Mouse (Mus musculus) urinary bladder, postnatal 25 days (tissue): ENCODE measurements around the gene Tdrd5.
"Not testable (repeated sequence)": the region's sequence is repeated elsewhere in the genome, so short reads cannot be mapped to it uniquely, and the experiment has no call there.

Experiments used
- DNase-seq: peaks from one replicate; pipeline ENCODE4 v3.0.0; 2022; ENCODE audit warnings: low spot score

The Tdrd5 gene

DNA sequence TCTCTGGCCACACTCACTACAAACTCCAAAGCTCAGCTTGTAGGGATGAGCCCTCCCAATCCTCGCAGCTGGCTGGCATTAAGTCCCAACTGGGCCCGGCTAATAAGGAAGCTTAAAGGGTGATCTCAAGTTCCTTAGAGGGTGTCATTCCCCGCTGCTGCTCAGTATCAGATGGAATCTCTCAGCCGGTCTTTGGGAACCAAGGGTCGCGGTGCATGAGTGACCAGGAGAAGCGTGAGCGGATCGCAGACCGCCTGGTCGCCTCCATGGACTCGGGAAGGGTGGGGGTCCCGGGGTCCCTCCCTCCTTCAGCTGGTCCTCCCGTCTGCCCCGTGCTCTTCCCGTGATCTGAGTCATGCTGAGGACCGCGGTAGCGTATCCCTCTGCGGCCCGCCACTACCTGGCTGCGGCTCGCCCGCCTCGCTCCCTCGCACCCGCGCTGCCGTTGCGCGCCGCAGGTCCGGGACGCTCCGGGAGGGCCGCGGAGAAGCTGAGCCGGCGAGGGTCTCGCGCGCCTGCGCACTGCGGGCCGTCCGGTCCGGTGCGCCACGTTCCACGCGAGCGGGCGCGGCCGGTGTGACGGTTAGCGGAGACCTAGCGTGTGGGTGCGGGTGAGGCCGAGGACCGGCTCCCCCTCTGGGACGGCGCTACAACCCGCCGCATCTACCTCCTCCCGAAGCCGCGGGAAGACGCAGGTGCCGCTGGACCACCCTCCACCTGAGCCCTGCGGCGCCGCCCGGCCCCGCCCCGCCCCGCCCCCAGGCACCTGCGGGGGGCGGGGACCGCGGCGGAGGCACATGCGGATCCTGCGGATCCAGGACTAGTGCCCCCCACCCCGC lies at the start of gene Tdrd5:
Gene Tdrd5, minus strand, starts transcription at position 754 of the 839 bp plus-strand sequence.
- peak; percentile 6 for DNase-seq

GRCm38 (mm10) chr1:156352466-156352865 lies 49.0 kb upstream of the Tdrd5 start:
- DNase-seq, result no peak

DNA sequence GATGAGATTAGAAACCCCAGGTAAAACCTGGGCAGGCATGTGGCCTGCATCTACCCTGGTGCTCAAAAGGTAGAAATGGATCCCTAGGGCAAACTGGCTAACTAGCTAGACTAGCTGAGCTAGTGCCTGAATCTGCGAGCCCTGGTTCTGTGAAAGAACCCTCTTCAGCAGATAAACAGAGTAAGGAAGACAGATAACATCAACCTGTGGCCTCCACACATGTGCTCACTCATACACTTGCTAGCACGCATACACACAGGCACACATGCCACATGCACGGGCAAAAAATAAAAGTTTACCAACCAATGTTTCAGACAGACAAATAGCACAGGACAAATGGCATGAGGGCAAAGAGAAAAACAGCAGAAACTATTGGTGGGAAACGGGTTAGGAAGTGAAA lies 47.0 kb upstream of the Tdrd5 start:
- DNase-seq, result no peak

GRCm38 (mm10) chr1:156349031-156349430 lies 45.6 kb upstream of the Tdrd5 start:
- no peak for DNase-seq

- DNase-seq, result no peak
Observed at GRCm38 (mm10) chr1:156345633-156346032, 42.2 kb upstream of the Tdrd5 start.

GRCm38 (mm10) chr1:156344433-156344832 lies 41.0 kb upstream of the Tdrd5 start:
- DNase-seq, result no peak

DNA sequence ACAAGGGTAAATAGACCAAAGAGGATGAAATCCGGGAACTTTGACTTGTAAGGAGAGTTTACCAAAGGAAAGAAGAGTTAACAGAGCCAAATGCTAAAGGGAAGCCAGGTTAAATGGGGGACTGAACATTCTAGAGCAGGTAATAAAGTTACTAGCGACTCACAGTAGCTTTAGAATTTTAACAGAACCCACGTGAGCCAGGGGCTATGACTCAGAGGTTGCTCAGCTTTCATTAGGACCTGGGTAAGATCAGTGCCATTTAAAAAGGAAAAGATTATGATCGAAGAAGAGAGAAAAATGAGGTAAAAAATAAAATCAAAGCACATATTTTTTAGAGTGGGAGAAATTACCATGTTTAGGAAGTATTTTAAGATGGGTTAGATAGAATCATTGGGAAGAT lies 37.4 kb upstream of the Tdrd5 start:
- no peak for DNase-seq

- DNase-seq, result no peak
Observed at GRCm38 (mm10) chr1:156323126-156323525, 19.7 kb upstream of the Tdrd5 start.

- no peak for DNase-seq
Observed at GRCm38 (mm10) chr1:156310630-156311029, 7.2 kb upstream of the Tdrd5 start, which contains the start of gene Nphs2. Nphs2 (plus strand) TSS chr1:156310727.

GRCm38 (mm10) chr1:156308595-156308994 lies 5.1 kb upstream of the Tdrd5 start:
- no peak for DNase-seq

DNA sequence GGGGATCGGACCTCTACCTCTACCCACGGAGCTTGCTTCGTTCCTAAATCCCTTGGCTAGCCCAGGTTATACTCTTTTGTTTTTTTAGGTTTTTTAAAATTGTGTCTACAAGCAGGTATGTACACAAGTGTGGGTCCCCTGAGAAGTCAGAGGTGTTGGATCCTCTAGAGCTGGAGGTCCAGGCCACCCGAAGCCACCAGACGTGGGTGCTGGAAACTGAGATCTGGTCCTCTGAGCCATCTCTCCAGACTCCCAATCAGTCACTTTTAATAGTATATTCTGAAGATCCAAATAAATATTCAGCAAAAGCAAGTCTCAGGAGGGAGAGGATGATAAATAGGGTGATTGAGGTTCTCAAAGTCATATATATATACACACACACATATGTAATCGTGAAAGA lies 13.4 kb downstream of the Tdrd5 start:
- no peak for DNase-seq

DNA sequence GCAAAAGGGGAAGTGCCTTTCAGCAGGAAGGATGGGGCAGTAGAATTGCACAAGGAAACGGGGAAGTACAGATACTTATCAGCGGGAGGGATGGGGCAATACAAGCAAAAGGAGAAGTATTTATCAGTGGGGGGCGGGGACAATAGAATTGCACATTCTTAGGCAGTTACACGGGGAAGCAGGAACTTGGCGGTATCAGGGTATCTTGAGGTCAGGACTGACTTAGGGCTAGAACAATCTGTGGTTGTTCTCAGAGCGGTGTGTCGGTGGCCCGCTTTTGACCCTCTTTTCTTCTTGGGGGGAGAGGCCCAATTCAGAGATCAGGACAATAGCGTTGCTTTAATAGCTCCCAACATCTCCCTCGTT lies 14.3 kb downstream of the Tdrd5 start:
- not testable (repeated sequence) for DNase-seq

DNA sequence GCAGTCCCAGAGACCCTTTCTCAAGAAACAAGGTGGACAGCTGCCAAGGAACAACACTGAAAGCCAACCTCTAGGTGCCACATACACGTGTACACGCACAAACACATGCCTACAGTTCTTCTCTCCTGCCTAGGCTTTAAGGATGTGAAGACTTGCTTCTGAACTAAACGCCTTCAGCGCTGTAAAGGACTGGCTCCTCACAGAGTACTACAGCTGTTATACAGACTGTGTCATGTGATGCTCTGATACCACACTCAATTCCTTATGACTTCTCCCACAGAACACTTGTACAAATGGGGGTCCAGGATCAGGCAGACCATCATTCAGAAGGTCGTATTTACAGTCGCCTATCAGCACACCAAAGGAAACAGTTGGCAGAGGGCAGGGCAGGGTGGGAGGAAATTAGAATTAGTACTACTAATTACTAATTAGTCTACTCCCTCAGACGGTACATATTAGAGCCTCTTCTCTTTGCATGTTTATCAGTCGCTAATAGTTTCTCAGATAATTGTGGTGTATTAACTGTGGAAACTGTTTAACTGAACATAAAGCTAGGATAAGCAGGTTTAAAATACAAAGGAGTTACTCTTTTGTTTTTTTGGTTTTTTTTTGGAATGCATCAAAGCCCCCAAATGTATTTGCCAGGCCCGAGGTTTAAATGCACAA lies 14.8 kb downstream of the Tdrd5 start:
- no peak for DNase-seq

DNA sequence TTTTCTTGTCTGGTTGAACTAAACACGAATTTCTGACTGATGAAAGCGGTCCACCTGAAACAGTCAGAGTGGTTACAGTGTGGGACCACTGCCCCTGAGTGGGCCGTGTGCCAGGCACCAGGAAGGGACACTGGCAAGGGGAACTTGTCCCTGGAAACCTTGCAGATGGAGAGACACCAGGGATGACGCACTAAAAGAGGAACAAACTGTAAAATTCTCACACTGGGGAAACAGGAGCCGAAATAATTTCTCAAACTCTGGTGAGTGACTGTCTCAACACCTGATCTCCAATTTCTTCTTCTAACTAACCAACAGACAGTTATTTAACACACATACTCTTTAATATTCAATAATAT lies 17.9 kb downstream of the Tdrd5 start:
- no peak for DNase-seq

DNA sequence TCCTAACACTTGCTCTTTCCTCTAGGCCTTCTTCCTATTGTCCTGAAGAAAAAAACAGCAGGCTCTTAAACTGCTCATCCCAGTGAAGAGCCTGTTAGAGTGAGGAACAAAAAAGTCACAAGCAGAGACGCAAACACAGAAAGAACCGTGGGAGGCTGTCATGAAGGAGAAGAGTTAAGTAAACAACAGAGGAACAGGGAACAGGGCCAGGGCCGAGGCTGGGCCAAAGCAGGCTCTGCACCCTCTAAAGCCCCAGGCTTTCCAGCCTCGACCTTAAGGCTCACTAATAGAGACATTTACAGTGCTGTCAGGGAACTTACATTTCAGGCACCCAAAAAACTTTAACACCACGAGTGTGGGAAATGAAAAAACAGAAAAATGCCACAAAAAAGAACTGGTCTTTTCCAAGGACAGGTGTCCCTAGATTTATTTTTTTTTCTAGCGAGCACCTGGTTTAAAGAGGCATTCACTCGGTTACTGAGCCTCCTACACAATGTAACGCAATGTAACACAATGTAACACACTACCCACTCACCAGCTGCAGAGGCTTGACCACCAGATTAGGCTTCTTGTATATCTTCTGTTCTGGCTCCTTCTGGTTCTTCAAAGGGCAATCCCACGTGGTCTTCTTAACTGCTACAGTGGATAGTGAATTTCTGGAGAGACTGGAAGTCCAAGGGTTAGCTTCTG lies 18.5 kb downstream of the Tdrd5 start:
- no peak for DNase-seq

DNA sequence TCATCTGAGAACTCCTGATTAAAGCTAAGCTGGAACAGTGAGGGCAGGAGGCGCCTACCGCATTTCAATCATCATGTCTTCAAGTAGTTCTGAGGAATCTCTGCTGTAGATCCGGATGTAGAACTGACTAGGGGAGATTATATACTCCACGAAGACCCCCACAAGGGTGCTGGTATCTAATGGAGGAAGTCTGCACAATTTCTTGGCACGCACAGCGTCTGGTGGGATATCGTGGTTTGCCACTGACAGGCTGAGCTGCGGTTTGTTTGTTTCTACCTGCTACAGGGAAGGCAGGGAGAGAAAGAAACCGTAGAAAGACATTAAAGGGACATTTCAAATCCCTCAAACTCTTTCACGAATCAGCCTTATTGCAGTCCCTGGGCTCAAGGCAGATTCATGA lies 19.3 kb downstream of the Tdrd5 start:
- DNase-seq, result no peak

- DNase-seq, result no peak
Observed at GRCm38 (mm10) chr1:156280131-156280530, 23.3 kb downstream of the Tdrd5 start.

DNA sequence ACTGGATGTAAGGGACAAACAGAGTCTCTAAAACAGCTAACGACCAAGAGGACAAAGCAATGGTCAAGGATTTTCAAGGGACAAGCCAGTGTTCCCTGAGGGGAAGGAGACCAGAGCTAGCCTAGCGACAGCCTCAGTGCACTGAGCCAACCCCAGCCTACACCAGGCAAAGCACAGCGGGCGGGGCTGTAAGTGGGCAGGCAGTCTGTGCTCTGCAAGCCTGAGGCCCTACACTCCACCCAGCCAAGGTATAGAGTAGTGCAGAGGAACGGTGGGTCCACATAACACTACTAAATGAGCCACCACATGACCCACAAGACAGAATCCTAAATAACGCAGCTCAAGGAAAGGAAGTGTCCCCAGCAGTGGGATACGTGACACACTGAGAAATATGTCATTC lies 29.8 kb downstream of the Tdrd5 start:
- no peak for DNase-seq

DNA sequence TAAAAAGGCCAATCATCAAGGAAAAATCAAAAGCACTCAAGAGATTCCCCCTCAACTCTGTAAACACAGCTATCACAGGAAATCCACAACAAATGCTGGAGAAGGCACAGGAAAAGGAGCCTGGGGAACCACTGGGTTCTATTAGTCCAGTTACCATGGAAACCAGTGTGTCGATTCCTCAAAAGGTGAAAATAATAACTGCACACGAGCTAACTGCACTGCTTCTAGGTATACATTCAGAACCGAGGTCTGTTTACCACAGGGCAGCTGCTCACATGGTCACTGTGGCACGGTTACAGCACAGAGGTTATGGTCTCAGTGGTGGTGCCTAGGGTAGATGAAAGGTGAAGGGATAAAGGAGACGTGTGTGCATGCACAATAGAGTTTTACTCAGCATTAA lies 31.8 kb downstream of the Tdrd5 start:
- DNase-seq, result no peak

- no peak for DNase-seq
Observed at GRCm38 (mm10) chr1:156270471-156270870, 33.0 kb downstream of the Tdrd5 start.

DNA sequence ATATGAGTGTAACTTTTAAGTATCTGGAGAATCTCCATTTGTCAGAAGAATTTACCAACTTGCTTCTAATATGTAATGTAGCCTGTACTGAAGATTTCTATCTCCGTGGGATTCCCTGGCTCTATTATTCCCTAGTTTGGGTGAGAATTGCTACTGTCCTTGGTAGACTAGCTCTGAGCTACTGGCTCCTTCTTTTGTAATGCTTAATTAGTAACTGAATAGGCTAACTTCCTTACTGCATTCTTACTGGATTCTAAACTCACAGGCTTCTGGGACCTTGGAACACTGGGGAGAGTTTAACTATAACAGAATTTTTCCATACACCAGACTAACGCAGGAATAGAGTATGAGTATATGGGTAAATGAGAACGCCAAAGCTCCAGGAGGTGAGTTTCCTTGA lies 34.9 kb downstream of the Tdrd5 start:
- not testable (repeated sequence) for DNase-seq

GRCm38 (mm10) chr1:156263946-156264345 lies 39.5 kb downstream of the Tdrd5 start:
- no peak for DNase-seq

DNA sequence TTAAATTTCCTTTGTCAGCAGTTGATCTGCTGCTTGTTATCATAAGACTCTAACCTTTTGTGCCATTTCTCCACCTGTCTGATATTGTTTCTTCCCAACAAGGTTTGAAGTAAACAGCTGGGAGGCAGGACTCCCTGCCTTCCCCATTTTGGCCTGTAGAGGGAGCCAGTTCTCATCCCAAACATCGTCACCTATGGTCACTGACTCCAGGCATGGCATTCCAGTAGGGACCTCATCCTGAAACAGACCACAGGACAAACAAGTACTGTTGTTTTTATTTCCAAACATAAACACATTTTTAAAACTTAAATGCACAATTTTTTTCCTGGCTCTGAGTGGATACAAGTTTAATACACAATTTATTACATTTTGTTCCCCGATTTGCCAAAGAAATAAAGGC lies 40.1 kb downstream of the Tdrd5 start:
- peak; percentile 40 for DNase-seq
